Mouse (Mus musculus): ENCODE results near the gene Tuba3a.
"Not testable (repeated sequence)": the region's sequence is repeated elsewhere in the genome, so short reads cannot be mapped to it uniquely, and the experiment has no call there.

Gene Tuba3a

GRCm38 (mm10) chr6:125307091-125307490 is 21.2 kb upstream of the Tuba3a start:
- in situ Hi-C loops (cut with MseI, MboI) = no loop called here

GRCm38 (mm10) chr6:125305465-125305864 is 19.6 kb upstream of the Tuba3a start:
- in situ Hi-C loops (cut with MseI, MboI) = no loop called here

- in situ Hi-C loops (cut with MseI, MboI) = not testable (repeated sequence)
Measured at GRCm38 (mm10) chr6:125304408-125304807, 18.6 kb upstream of the Tuba3a start.

- in situ Hi-C loops (cut with MseI, MboI) = no loop called here
Measured at GRCm38 (mm10) chr6:125303242-125303641, 17.4 kb upstream of the Tuba3a start.

GRCm38 (mm10) chr6:125302231-125302982 is 16.6 kb upstream of the Tuba3a start:
- in situ Hi-C loops (cut with MseI, MboI) = no loop called here

- in situ Hi-C loops (cut with MseI, MboI) = no loop called here
Measured at GRCm38 (mm10) chr6:125300982-125301381, 15.1 kb upstream of the Tuba3a start.

- in situ Hi-C loops (cut with MseI, MboI) = no loop called here
Measured at GRCm38 (mm10) chr6:125297149-125297820, 11.4 kb upstream of the Tuba3a start.

GRCm38 (mm10) chr6:125294049-125294448 is 8.2 kb upstream of the Tuba3a start:
- in situ Hi-C loops (cut with MseI, MboI) = no loop called here

GRCm38 (mm10) chr6:125292256-125292655 is 6.4 kb upstream of the Tuba3a start:
- in situ Hi-C loops (cut with MseI, MboI) = no loop called here

- in situ Hi-C loops (cut with MseI, MboI) = no loop called here
Measured at GRCm38 (mm10) chr6:125291329-125291728, 5.5 kb upstream of the Tuba3a start.

- in situ Hi-C loops (cut with MseI, MboI) = no loop called here
Measured at GRCm38 (mm10) chr6:125288730-125289129, 2.9 kb upstream of the Tuba3a start.

GRCm38 (mm10) chr6:125286944-125287343 is 1.1 kb upstream of the Tuba3a start:
- in situ Hi-C loops (cut with MseI, MboI) = no loop called here

GRCm38 (mm10) chr6:125284751-125285150 is 1.1 kb downstream of the Tuba3a start:
- in situ Hi-C loops (cut with MseI, MboI) = no loop called here

- in situ Hi-C loops (cut with MseI, MboI) = no loop called here
Measured at GRCm38 (mm10) chr6:125284250-125284649, 1.6 kb downstream of the Tuba3a start.

GRCm38 (mm10) chr6:125282721-125283120 is 3.1 kb downstream of the Tuba3a start:
- in situ Hi-C loops (cut with MseI, MboI) = not testable (repeated sequence)

- in situ Hi-C loops (cut with MseI, MboI) = loop anchor here in 1 of 2 experiments (10.0 kb wide), 1 partner anchor 85 kb away; no protein-coding TSS in a partner anchor
Measured at GRCm38 (mm10) chr6:125279729-125280128, 6.1 kb downstream of the Tuba3a start.

GRCm38 (mm10) chr6:125274841-125275563 is 10.8 kb downstream of the Tuba3a start:
- in situ Hi-C loops (cut with MseI, MboI) = loop anchor here in 1 of 2 experiments (5.0 to 10.0 kb wide), 2 partner anchors 58 to 90 kb away; partner anchors contain the start of gene Vamp1

- in situ Hi-C loops (cut with MseI, MboI) = loop anchor here in 1 of 2 experiments (5.0 to 10.0 kb wide), 2 partner anchors 55 to 92 kb away; partner anchors contain the start of gene Vamp1
Measured at GRCm38 (mm10) chr6:125272228-125272785, 13.5 kb downstream of the Tuba3a start.

- in situ Hi-C loops (cut with MseI, MboI) = loop anchor here in 1 of 2 experiments (5.0 to 10.0 kb wide), 2 partner anchors 54 to 93 kb away; partner anchors contain the start of gene Vamp1
Measured at GRCm38 (mm10) chr6:125271455-125272227, 14.2 kb downstream of the Tuba3a start.

GRCm38 (mm10) chr6:125268799-125269198 is 17.0 kb downstream of the Tuba3a start:
- in situ Hi-C loops (cut with MseI, MboI) = no loop called here

GRCm38 (mm10) chr6:125267469-125267868 is 18.4 kb downstream of the Tuba3a start:
- in situ Hi-C loops (cut with MseI, MboI) = no loop called here
